Mouse (Mus musculus) liver, adult (tissue): Measurements from ENCODE around the gene Cacnb3.

Experiments
- GATA4 ChIP-seq: IDR thresholded peaks from 2 replicates; pipeline ENCODE4 v1.6.1; 2014; ENCODE audit warnings: mild to moderate bottlenecking, low read length; ENCODE audit not compliant: insufficient replicate concordance

The Cacnb3 gene

GRCm38 (mm10) chr15:98630540-98630939, at the start of gene Cacnb3:
TSS of gene Cacnb3 (plus strand) at chr15:98630840.
- TF ChIP-seq GATA4, result no peak

DNA sequence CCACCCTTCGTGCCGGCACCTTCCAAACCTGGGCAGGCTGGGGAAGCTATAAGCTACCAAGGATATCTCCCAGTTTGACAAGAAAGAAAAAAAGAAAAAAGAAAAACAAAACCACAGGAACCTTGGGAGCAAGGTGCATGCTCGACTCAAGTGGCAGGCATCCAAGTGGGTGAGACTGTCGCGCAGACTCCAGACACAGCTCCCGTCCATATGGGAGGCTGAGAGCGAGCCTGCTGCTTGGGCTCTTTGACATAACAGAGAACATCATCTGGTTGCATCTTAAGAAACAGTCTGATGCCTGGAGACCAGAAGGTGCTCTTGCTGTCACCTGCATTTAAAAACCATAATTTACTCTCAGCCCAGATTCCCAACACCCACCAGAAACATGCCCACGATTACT, 48.2 kb upstream of the Cacnb3 start:
- no peak for TF ChIP-seq GATA4

- TF ChIP-seq GATA4, result no peak
These were observed 47.6 kb upstream of the Cacnb3 start for GRCm38 (mm10) chr15:98582996-98583395.

- no peak for TF ChIP-seq GATA4
These were observed 45.2 kb upstream of the Cacnb3 start for GRCm38 (mm10) chr15:98585421-98585820.

- TF ChIP-seq GATA4, result no peak
These were observed 42.9 kb upstream of the Cacnb3 start for GRCm38 (mm10) chr15:98587751-98588150.

GRCm38 (mm10) chr15:98589640-98590336, 40.9 kb upstream of the Cacnb3 start:
- TF ChIP-seq GATA4, result no peak

- no peak for TF ChIP-seq GATA4
These were observed 39.2 kb upstream of the Cacnb3 start for GRCm38 (mm10) chr15:98591396-98591795.

DNA sequence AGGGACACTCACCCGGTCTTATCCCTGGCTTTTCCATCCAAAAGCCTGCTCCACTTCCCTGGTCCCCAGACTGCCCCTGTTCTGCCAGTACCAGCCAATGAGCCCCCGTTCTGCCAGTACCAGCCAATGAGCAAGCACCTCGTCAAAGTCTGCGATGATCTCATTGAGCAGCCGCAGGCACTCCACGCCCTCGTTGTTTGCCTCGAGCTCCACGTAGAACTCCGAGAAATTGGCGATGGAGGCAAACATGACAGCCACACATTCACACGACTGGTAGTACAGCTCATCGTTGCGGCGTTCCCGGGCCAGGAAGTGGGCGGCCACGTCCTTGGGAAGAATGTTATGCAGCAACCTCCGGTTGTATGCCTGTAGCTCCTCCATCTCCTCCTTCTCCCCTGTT, 36.4 kb upstream of the Cacnb3 start:
- TF ChIP-seq GATA4, result no peak

GRCm38 (mm10) chr15:98595049-98595448, 35.6 kb upstream of the Cacnb3 start:
- TF ChIP-seq GATA4, result no peak

- no peak for TF ChIP-seq GATA4
These were observed 34.0 kb upstream of the Cacnb3 start for GRCm38 (mm10) chr15:98596609-98597008.

GRCm38 (mm10) chr15:98600036-98600709, 30.5 kb upstream of the Cacnb3 start:
- no peak for TF ChIP-seq GATA4

DNA sequence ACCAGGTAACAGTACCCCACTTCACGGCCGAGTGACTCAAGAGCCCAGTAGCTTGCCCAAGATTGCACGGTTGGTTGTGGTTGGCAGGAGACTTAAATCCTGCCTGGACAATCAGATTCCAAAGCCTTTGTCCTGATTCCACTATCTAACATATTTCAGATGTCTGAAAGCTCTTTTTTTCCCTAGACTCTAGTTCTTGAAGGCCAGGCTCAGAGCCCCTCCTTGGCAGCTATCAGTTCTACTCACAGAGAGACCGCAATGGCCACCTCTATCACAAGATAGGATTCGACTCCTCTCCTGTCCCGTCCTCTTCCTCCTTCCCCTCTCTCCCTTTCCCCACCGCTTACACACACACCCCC, 28.8 kb upstream of the Cacnb3 start:
- TF ChIP-seq GATA4, result no peak

DNA sequence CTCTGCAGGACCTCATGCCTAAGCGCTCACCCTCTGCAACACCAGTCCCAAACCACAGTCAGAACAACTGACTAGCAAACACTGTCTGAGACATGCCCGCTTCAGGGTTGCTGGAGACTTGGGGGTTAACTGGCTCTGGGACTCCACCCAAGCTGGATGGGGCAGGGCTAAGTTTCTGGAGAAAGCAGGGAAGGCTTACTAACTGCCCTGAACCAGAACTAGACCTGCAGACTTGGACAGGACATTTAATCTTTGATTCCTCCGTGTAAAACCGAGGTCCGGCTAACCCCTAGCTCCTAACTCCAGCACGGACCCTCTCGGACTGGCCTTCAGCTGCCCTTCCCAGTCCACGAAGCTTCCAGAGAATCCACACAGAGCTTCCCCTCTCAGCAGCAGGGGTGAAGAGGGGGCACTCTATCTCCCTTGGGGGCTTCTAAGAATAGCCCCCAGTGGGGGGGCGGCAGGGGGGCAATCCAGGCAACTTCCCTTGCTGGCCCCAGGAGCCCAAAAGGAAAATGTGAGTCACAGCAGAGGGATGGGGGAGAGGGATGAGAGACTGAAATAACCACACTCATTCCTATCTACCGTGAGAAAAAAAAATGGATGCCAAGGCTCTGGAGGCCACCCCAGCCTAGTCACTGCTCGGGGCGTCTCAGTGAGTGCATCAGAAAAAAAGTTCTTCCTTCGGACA, 28.3 kb upstream of the Cacnb3 start:
- no peak for TF ChIP-seq GATA4

DNA sequence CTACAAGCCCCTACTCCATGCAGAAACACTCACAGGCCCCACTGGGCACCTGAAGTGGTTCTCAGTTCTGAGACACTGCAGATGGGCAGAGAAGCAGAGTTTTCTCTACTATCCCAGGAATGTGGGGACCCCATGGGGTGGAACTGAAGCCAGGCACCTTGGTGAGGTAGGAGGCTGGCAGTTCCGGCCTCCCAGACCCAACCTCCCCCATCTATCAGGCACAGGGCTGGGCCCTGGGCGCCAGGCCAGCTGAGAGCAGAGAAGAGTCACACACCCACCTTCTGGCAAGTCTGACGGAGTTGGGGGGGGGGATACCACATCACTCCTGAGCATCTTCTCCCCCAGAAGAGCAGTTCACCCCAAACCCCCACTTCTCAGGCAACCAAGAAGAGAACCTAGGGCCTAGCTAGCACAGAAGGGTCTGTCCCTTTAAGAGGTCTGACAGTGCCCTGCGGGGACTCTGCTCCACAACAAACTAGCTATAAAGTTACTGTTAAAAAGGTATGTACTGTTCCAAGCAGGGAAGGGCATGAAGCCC, 27.6 kb upstream of the Cacnb3 start:
- TF ChIP-seq GATA4, result no peak

DNA sequence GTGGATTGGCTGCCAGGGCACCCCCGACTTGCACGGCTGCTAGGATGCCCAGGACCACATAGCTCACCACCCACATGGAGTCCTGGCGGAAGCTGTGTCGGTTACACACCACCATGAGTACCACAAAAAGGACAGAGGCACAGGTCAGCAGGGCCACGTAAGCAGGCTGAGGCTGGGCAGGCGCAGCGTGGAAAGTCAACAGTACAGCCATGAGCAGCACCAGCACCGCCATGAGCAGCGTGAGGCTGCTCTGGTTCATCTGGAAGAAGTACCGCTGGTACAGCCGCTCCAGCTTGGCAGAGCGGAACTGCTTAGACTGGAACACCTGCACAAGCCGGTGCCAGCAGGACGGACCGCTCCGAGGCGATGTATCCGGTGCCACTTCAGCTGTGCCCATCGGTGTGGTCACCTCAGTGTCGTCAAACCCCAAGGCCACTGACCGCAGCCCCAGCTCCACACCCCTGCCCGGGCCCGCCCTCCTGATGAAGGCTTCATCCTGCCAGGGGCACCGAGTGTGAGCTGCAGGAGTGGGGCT, 26.5 kb upstream of the Cacnb3 start:
- TF ChIP-seq GATA4, result no peak
